Mouse (Mus musculus) adrenal gland, postnatal 4 days (tissue): ENCODE data around the gene Olfr862. TPM values are rescaled to one million over a fixed set of nuclear protein-coding genes. Genes with fewer than 3 reads are reported as not detected.

Experiments used
- DNase-seq, 2 experiments: peaks; one replicate each; pipeline ENCODE4 v3.0.0; 2021 to 2022; ENCODE audit warnings: low spot score in 2 of 2, mixed read lengths in 2 of 2
- long read RNA-seq, 2 experiments: library from polyadenylated mRNA; stranded (forward); transcript quantifications; one replicate each; pipeline ENCODE4 v2.0.0; 2021
- total RNA-seq, 2 experiments: library from RNA; stranded (reverse); gene quantifications; 2 replicates each; pipeline ENCODE4 v1.2.3; 2021

Olfr862 gene
- not detected for total RNA-seq
- long read RNA-seq, experiment 1: 0 reads
- long read RNA-seq, experiment 2: 0 reads

DNA sequence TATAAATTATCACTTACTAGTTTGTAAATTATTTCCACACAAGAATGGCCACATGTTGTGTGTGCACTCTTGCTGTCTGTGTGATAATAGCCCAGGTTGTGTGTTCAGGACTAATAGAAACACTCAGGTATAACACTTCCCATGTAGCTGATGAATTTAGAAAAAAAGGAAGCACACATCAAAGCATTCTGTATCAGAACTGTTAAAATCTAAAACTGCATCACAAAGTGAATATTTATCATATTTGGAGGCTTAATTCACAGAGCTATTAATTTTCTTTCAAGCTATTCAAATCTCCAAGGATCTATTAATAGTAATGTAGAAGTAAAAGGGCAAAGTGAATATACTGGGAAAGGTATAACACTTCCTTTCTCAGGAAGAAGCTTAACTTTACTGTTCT, at the start of gene Olfr862:
Gene Olfr862 (minus strand): TSS at position 101 of the 400 bp plus-strand sequence.
- DNase-seq: no peak

GRCm38 (mm10) chr9:19916565-19916964, 28.8 kb upstream of the Olfr862 start, which contains the start of gene Olfr77:
Gene Olfr77, plus strand, starts transcription at chr9:19916865.
- no peak for DNase-seq

DNA sequence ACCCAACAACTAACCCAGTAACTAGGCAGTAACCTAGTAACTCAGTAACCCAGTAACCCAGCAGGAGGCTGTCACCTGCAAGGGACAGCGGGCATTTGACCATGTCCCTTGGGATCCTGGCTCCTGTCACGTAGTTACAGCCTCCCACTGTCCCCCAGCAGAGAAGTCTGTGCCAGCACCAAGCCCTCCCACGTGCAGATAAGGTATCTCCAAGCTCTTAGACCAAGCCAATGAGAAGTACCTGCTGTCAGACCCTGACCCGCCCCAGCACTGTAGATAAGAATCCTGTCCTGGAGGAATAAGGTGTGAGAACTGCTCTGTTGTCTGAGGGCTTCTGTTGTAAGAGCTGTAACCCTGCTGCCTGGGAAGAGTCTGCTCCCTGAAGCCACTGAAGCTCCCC, 23.4 kb upstream of the Olfr862 start:
- DNase-seq: no peak

DNA sequence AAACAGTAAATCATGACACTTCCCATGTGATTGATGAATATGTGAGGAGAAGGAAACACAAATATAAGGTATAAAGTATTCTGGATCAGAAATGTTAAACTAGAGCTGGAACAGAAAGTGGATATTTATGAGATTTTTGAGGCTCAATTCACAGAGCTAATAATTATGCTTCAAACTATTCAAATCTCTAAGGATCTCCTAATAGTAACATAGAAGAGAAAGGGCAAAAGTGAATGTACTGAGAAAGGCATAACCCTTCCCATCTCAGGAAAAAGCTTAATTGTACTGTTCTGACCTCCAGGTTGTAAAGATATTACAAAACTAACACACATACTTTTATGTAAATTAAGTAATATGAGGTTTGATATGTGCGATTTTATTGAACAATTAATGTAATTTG, 38.2 kb downstream of the Olfr862 start, which contains the start of gene Olfr860:
Gene Olfr860 (minus strand): TSS at position 101 of the 400 bp plus-strand sequence.
- no peak for DNase-seq

Other genes starting within 250 kb of the Olfr862 start
- not detected for gene Olfr857, start 178.6 kb downstream of the Olfr862 start, total RNA-seq
- gene Olfr58, start 107.7 kb downstream of the Olfr862 start, total RNA-seq: not detected
- not detected for gene Olfr859, start 83.1 kb downstream of the Olfr862 start, total RNA-seq
- not detected for gene Olfr860, start 38.3 kb downstream of the Olfr862 start, total RNA-seq
- gene Olfr77, start 28.9 kb upstream of the Olfr862 start, total RNA-seq: not detected
- not detected for gene Olfr866, start 140.0 kb upstream of the Olfr862 start, total RNA-seq
- gene Olfr867, start 169.6 kb upstream of the Olfr862 start, total RNA-seq: not detected
- not detected for gene Olfr868, start 210.6 kb upstream of the Olfr862 start, total RNA-seq
- not detected for gene Olfr869, start 241.0 kb upstream of the Olfr862 start, total RNA-seq